In the genomic region with DNA sequence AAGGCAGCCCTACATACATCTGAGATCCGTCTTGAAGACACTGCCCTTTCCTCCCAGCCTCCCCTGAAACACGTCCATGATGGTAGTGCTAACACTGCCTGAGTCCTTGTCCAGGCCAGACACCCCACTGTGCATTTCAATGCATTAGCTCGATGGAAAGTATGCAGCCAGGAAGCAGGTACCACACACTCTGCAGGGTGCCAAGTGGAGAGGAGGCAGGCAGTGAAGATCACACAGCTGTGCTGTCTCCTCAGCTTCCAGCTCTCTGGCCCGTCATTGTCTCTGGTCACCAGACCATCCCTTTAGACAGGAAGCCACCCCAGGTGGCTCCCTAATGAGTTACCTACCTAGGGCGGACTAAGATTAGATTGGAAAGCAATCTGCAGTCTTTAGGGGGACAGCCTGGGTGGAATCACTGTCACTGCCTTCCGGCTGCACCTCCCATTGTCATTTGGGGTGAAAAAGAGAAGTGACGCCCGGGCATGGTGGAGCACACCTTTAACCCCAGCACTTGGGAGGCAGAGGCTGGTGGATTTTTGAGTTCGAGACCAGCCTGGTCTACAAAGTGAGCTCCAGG, we compare ENCODE assay signal across 9 mouse cellular contexts. TPM values are rescaled to one million over a fixed set of nuclear protein-coding genes. Genes with fewer than 3 reads are reported as not detected.
"Had no signal": no experiment of that assay in that cellular context is flagged by ENCODE, and none has a peak within 500 bp of the region (broad histone marks: within the 10 kb centered on the region; RNA-seq: fewer than 3 reads in every experiment).

No protein-coding gene starts in this region.

- H3K9me3 ChIP-seq: kidney, embryonic 15.5 days; limb, embryonic 10.5 days; liver, embryonic 15.5 days; midbrain, embryonic 15.5 days; neural tube, embryonic 12.5 days had no signal

- H3K27ac ChIP-seq: left cerebral cortex, adult 2 months; liver, embryonic 15.5 days; midbrain, embryonic 15.5 days; neural tube, embryonic 12.5 days had no signal

- DNase-seq: thymus, adult 18-20 months had no signal

- H3K4me3 ChIP-seq: kidney, embryonic 15.5 days; left cerebral cortex, adult 2 months; limb, embryonic 10.5 days; liver, embryonic 15.5 days; midbrain, embryonic 15.5 days; neural tube, embryonic 12.5 days had no signal

- H3K9ac ChIP-seq: kidney, embryonic 15.5 days; liver, embryonic 15.5 days; midbrain, embryonic 15.5 days; neural tube, embryonic 12.5 days had no signal

- H3K36me3 ChIP-seq: kidney, embryonic 15.5 days; limb, embryonic 10.5 days; midbrain, embryonic 15.5 days; neural tube, embryonic 12.5 days had no signal

- H3K4me2 ChIP-seq: liver, embryonic 11.5 days; liver, embryonic 15.5 days; midbrain, embryonic 15.5 days; neural tube, embryonic 12.5 days had no signal

- H3K27me3 ChIP-seq: liver, embryonic 15.5 days had no signal

RNA-seq across cellular contexts. Expression of a gene that starts 19.3 kb away (rescaled TPM):
- total RNA-seq: monocyte, adult 5-6 weeks had no signal
